Mouse (Mus musculus) adrenal gland, postnatal 14 days (tissue): ENCODE results near the gene Hdac4. TPM values are rescaled to one million over a fixed set of nuclear protein-coding genes. Genes with fewer than 3 reads are reported as not detected.

Source experiments
- DNase-seq: peaks from one replicate; pipeline ENCODE4 v3.0.0; 2021; ENCODE audit warnings: mixed read lengths
- total RNA-seq: library from RNA; stranded (reverse); gene quantifications from 2 replicates; pipeline ENCODE4 v1.2.3, GENCODE M21; 2021

The Hdac4 gene
- total RNA-seq, 1 experiment from 2014 or later, result 70.1 TPM

DNA sequence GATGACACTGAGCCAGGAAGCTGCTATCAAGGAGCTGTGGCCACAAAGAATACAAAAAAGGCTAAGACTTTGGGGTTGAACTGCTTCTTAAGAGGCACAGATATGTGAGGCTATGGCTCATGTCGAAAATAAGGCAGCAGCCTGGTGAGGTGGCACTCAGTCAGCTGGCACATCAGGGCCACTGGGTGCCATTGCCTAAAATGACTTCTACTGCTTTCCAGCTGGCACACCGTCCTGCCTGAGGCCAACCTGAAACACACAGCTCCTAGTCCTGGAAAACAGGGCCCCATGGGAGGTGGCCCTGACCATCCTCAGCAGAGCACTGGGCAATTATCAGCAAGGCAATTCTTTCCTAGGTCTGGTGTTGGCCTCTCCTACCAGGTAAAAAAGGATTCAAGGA, 167.3 kb downstream of the Hdac4 start:
- DNase-seq, result peak; percentile 74

DNA sequence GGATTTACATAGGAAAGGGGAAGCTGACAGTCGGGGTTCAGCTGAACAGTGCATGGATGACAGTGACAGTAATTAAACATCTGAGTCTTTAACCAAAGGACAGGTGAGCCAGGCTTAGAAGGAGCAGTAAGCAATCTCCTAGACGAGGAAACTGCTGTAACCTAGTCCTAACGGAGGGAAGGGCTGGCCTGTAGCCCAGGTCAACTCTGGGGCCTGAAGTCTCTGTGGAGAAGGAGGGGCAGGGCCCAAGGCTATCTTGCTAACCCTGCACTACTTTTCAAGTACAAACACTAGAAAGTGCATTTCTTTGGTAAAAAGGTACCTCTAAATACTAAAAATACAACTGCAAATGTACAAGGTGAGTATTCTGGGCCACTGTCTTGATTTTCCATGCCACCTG, 169.1 kb downstream of the Hdac4 start:
- DNase-seq, result no peak

DNA sequence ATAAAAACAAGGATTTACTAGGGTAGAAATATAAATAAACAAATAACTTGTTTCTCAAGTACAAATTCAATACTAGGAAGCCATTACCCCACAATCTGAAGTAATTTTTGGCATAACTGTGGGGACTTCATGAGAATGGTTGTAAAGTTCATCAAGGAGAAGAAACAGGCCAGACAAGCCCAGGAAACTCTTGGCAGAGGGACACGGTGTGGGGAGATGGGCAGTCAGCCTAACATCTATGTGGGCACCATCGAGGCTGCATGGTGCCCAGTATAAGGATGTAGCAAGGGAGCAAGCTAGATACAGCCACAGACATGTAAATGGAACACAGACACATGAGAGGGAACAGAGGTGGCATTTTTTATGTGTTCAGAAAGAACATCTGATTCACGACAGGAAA, 171.6 kb downstream of the Hdac4 start:
- DNase-seq, result no peak

DNA sequence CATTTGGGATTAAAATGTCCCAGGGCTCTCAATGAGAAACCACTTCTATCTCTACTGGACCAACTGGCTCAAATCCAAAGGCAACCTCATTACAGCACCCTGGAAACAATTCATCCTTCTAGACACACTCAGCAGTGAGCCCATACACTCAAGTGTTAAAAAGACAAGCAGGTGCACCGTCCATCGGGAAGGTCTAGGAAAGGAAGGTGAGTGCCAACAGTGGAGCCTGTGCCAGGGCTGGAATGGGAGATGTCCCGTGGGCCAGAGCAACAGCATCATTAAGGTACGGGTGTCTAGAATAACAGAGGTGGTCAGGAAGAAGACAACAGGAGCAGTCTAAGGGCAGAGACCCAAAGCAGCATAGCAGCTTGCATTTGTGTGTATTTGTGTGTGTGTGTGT, 173.5 kb downstream of the Hdac4 start:
- DNase-seq, result no peak

DNA sequence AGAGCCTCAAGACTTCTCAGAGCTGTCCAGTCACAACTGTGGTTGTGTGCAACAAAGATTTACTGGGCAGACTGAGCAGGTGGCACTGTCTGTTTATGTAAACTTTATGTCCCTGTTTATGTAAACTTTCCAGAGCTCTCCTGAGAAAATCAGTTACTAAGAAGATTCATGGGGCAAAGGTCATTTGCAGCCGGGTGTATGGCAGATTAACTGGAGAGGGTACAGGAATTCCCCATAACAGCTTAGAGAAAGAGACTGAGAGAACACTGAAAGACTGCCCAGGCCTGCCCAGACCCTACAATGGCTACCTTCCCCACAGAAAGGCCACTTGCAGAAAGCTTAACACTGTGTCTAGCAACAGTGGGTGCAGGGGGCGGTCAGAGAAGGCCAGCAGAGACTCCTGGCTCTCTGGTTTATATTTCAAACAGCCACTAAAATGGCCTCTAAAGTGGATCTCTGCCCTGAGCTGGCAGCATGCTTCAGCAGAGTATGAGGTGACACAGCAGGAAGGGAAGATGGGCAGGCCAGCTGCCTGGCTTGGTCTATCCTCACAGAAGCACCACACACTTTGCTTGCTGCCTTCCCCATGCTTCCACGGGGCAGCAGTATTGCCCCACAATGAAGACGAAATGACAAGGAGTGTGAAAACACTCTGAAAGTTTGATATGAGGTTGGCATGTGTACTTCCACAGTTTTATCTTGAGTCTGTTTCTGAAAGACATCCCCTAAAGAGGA, 179.4 kb downstream of the Hdac4 start:
- no peak for DNase-seq

DNA sequence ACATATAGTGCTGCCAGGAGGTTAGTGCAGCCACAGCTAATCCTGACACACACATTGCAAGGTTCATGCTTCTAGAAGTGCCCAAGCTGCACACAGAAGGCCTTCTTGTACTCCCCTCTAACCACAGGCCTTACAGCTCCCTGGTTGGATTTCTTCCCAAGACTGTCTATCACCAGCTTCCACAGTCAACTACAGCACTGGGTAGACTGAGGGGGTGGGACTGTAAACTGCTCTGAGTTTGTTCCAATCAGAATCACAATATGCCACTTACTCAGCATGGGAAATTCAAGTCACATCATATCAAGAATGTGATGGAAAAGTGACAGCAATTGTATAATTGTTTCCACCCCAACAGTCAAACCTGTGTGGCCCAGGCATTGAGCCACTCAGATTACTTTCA, 180.2 kb downstream of the Hdac4 start:
- DNase-seq, result no peak

DNA sequence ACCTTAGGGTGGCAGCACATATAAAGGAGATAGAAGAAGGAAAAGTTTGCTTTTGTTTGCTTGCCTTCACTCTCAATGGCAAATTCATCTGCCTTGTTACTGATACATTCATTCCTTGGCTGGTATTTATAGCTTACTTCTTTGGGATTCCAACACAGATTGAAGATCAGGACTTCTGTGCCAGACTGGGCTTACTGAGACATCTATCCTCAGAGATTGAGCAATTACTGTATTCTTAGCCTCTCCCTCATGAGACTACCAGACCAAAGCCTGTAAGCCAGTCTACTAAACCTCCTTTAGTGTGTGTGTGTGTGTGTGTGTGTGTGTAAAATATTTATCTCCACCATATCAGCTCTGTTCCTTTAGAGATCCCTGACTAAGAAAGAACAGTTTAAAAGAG, 181.0 kb downstream of the Hdac4 start:
- DNase-seq, result no peak

DNA sequence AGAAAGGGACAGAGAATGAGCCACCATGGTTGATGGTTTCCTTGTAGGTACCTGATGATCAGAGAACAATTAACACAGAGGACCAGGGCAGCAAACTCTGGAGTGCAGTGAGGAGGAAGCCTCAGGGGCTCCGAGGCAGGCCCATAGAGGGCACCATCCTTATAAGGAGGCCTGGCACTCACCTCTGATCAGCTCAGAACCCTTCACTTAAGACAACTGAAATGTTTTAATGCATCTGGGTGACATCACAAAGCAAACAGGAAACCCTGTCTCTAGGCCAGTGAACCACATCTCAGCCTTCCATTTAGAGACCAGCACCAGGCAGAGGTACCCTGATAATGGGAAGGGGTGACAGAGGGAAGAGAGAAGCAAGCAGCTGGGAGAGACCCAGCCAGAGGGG, 188.8 kb downstream of the Hdac4 start:
- no peak for DNase-seq

DNA sequence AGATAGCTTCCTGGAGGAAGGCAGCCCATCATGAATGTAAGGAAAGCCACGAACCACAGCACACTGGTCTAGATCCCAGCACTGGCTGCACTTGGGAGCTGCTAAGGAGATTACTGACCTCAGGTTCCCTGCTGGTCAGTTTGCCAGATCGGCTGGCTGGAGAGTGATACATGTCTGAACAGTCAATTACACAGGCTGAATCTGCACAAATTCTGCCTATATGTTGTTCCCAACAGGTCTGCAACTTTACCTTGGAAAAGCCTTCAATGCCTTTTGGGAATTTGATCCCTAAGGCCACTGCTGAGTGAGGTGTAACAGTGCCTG, 189.9 kb downstream of the Hdac4 start:
- no peak for DNase-seq

DNA sequence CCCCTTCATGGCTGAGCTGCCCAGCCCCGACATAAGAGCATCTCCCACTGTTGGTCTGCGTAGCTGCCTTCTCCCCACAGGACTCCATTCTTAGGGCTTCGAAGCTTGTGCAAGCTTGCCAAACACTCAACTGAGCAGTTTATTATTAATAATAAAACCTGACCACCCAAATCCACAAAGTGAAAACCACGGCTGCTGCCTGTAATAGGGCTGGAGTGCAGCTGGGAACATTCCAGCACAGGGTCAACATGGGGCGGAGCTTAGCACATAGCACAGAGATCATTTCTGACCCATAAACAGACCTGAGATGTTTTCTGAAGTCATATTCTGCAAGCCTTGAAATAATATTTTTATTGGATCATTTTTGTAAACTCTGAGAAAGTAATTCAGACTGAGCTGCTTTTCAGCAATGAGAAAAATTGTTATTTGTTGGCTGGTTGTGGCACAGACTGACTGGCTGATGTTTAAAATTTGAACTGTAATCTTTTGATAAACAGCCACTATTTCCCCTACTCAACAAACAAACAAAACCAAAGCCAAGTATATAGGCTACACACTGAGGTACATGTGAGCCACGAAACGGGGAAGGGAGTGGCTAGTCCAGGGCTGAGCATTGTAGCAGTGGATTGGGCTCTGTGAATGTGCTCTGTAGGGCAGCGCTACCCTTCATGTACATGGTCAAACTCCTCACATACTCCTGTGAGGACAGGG, 190.4 kb downstream of the Hdac4 start:
- no peak for DNase-seq

DNA sequence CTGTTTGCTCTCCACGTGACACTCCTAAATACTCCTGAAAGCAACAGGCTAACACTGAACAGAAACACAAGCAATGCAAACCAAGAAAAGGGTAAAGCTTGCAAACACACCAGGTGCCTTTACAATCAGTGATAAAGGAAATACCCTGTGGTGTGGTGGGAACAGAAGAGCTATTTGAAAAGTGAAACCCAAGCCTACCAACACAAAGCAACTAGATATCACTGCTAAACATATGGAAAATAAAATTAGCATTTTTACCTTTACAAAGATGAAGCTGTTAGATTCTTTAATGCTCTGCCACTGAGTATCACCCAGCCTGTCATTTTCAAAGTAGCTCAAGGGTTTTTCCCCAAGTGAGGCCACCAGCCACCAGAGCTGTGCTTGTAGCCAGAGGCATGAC, 191.4 kb downstream of the Hdac4 start:
- DNase-seq, result no peak

DNA sequence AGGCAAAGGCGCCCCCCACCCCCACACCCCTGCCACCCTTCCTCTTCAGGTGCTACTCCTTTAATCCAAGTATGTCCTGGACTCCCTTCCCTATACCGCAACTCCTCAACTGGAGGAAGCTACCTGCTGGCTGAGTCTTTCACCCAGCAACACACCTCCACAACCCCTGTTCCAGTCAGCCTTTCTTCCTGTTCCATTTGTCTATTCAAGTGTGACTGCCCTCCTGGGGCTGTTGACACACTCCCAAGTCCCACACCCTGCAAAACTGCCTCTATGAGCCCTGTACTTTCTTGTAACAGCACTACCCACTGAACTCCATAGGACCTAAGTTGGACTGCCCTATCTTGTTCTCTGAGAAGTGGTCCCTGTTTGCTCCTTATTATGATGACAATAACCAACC, 195.3 kb downstream of the Hdac4 start:
- no peak for DNase-seq

DNA sequence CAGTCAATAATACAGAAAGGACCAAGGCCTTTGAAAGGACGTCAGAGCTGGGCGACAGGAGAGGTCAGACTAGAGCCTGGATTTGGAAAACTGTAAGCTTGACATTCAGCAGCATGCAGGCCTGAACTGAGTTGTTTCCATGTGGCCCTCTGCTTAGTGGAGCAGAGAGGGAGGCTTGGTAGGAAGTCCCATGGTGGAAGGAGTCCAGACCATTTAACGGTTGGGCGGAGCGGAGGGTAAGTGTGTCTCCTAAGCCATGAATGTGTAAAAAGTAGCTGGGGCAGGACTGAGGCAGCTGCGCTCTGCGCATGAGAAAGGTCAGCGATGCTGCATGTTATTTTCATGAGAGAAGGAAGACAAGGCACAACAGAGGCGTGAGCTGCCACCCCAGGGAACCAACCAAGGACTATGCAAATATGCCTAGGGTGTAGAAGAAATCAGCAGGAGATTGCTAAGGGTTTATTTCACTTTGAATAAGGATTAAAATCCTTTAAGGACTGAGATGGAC, 201.8 kb downstream of the Hdac4 start:
- DNase-seq, result no peak

DNA sequence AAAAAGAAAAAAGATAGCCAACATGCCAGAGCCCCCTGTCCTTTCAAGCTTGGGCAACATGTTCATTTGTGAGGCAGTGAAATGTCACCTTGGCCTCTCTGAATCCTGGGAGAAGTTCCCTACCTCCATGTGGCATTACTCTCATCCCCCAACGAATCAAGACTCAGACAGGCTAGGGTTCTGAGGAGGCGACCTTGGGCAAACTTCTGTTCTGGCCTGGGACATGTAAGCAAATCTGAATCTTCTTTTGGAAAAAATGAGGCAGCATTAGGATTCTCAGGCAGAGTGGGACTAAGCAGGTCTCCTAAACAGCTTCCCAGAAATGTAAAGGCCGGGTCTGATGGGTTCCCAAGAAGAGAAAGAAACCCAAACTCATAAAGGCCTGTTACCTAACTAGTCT, 202.8 kb downstream of the Hdac4 start:
- no peak for DNase-seq

DNA sequence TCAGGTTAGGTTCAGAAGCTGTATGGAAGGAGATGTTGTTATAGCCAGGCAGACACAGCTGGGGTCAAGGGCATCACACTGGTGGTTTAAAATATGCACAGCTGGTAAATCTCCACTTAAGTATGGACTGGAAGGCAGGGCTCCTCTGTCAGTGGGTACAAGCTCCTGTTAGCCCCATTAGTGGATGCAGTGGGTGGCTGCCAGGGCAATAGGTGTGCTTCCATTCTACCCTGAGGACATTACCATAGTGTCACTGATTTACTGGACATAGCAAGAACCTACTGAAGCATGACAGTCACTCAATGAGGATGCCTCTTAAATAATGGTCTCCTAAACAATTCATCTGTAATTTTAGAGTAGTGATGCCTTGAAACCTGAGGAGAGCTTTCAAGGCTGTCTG, 203.9 kb downstream of the Hdac4 start:
- no peak for DNase-seq

DNA sequence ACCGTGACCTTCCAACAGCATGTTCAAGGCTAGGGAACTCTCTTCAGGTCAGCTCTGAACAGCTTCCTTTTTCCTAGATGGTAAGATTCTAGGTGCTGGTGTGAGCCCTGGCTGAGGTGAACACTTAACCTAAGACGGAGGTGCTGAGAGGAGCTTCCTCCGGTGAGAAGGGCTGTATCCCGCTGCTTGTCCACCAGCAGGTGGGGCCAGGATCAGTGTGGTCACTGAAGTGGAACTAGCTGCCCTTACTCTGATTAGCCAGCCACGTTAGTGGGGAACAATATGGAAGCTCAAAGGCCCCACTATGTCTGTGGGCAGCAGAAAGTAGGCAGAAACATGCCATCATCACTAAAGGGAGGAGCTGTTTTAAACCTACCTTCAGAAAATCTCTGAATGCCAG, 204.6 kb downstream of the Hdac4 start:
- no peak for DNase-seq

DNA sequence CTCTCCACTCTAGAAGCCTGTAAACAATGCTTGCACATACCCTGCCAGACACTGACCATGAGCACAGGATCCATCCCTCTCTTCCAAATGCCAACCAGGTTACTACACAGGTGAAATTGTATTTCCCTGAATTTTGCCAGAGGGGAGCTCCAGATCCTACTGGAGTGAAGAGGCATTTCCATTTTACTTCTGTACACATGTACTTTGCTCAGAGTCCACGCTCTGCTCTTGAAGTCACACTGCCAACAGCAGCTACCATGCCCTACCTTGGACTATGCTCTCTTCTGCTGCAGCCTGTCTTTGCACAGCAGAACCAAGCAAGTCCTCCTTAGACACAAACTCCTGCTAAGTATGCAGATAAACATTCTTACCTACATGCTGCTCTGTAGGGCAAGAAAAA, 206.6 kb downstream of the Hdac4 start:
- no peak for DNase-seq

DNA sequence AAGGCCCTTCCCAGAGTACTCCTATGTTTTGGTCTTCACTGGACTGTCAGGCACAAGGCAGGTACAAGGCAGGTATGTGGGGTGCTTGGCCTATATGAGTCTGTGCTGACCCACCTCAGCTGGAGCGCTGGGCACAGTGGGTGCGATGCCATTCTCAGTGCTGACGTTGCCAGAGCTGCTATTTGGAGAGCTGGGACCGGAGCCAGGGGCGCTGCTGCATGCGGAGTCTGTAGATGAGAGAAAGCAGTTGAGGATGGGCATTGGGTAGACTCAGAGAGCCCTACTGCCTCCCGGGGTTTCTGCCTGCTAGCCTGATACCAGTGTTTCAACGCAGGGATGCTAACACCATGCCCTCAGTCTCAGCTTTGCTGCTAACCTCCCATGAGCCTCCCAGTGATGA, 208.1 kb downstream of the Hdac4 start:
- no peak for DNase-seq

DNA sequence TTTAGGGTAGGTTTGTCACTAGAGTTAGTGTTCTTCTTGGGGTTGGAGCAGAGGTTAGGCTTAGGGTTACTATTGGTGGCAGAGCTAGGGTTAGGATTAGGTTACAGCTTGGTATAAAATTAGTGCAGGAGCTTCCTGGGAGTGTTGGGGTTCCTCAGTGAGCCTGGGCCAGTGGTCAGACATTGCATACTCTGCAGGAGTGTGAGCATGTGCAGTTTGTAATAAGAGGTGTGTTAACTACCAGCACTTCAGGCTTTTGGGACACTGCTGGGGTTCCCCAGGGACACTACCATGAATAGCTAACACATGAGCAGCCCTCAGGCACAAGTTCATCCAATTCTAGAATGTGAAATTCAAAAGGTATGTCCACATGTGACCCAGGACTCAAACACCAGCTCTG, 209.7 kb downstream of the Hdac4 start:
- no peak for DNase-seq

DNA sequence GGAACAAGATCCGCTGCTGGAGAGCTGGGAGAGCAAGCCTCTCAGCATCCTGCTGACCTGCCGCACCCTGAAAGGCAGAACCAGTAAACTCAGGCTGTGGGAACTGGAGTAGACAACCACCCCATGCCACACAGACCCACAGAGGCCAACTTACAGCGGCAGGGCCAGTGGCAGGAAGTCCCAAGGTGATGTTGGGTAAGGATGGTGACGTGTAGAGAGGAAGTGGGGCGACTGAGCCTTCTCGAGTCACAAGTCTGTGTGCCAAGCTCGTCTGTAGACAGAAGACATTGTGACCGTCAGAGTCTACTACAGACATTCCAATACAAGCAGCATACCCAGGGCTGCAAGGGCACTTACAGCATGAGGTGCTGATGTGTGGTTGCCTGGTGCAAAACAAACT, 211.0 kb downstream of the Hdac4 start:
- no peak for DNase-seq

DNA sequence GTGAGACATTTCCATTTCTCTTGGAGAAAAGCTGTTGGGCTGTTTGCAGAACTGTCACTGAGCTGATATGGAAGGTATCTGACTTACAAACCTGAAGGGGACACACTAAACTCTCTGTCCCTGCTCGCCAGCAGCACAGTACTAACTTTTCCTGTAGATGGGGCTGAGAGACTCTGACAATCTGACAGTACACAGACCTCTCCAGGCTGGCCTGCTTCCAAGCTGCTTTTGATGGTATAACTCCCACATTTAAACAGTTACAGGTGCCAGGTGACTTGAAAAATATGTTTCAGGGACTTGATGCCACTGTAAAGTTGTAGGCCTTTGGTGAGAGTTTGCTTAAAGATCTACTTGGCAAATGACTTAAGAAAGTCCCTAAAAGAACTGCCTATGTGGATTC, 214.1 kb downstream of the Hdac4 start:
- DNase-seq, result peak; percentile 19

DNA sequence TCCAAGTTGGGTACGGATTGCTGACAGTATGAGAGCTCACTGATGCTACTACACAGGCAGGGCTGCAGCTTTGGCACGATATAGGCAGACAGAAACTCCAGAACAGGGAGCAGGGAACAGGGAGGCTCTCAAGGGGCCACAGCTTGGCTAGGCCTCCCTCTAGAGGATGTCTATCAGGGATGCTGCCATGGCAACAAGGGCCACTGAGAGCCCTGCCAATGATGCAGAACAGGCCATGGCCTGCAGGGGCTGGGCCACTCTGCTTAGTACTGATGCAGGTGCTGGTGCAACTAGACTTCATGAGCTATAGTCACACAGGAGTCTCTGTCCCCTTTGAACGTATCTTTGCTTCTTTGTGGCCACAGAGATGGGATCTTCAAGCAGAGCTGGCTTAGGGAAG, 217.1 kb downstream of the Hdac4 start:
- peak; percentile 41 for DNase-seq

DNA sequence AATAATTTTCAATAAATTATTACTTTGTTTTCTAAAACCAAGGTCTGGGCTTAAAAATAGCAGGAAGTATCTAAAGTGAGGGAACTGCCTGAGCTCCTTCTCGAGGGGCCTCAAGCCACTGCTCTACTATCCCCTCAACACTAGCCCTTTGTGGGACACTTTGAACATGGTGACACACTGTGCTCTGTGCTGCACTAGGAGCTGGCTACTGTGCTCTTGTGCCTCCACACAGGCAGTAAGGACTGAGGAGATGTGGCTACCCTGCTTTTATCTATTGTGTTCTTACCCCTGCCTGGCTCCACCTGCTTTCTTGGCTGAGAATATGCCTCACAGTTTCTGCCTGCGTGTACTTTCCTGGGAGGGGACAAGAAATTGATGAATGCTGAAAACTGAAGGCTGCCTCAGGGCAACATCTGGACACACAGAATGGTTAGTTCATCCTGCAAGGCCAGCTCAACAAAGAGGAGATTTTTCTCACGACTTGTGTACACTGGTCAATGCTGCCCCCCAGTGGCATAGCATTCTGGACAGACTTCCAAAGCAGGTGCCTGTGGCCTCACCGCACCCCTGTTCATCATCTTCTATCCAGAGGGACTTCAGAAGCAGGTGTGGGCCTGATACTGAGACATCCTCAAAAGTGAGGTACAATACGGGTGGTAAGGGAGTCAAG, 226.7 kb downstream of the Hdac4 start:
- DNase-seq, result peak; percentile 73

DNA sequence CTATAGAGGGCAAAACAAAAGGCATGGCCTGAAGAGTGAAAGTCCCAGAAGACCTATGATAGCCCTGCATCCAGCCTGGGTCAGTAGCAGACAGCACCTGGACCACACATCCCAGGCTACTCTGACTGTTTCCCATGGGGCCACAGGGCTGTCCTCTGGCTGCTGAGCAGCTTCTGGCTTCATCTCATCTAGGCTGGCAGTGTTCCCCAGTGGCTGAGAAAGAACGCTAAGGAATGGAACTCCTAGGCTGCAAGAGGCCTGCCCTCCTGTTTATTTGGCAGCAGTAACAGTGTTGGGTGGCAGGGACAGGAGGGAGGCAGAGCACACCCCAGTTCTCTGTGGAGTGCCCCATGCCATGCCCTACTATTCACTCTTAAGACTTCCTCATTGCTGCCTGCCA, 228.5 kb downstream of the Hdac4 start:
- DNase-seq, result peak; percentile 61
